ENCODE assay signal across 10 mouse cellular contexts in genomic region chr11:104648571-104648970, GRCm38 (mm10). TPM values are rescaled to one million over a fixed set of nuclear protein-coding genes. Genes with fewer than 3 reads are reported as not detected.
DNase-seq lines count a peak whose midpoint lies in the region; ATAC-seq lines count a peak whose summit lies in the region.
"Had no signal": no experiment of that assay in that cellular context is flagged by ENCODE, and none has a peak within 500 bp of the region (broad histone marks: within the 10 kb centered on the region; RNA-seq: fewer than 3 reads in every experiment).

No protein-coding gene starts in this region.

- DNase-seq in CD4-positive, CD25-positive, alpha-beta regulatory T cell, adult 2 months (ENCODE audit: low read depth, low spot score) = peak; percentile 74
- peak; percentile 57 to 63 for DNase-seq in kidney, postnatal 4 days
- peak; percentile 21 for DNase-seq in embryo, embryonic 11 days
- no peak for DNase-seq in ovary, postnatal 10 days (ENCODE audit: low spot score)
- DNase-seq in frontal cortex, adult 2 months (ENCODE audit: extremely low spot score in 1 of 2, low spot score in 1 of 2) = no peak

- H3K4me1 ChIP-seq in kidney, embryonic 15.5 days = no peaks in the 10 kb centered on the region

- no peak overlapping the region for H3K9ac ChIP-seq in kidney, embryonic 15.5 days

- H3K36me3 ChIP-seq in kidney, embryonic 15.5 days = no peaks in the 10 kb centered on the region

- 75% methylated on average over 3 of the region's 3 CpGs for WGBS in kidney, embryonic 15.5 days

- ATAC-seq in CD4-positive, CD25-positive, alpha-beta regulatory T cell, adult 4 months = no peak
- ATAC-seq in kidney, embryonic 15.5 days (replicated peaks; ENCODE audit: low FRiP score) = no peak
- ATAC-seq in megakaryocyte-erythroid progenitor cell, adult 5-6 weeks (replicated peaks; ENCODE audit: low FRiP score, low TSS enrichment, poor library complexity, severe bottlenecking) = peak; percentile 91

- H3K4me3 ChIP-seq in kidney, embryonic 15.5 days (replicated peaks) = no peak overlapping the region

- no peak overlapping the region for H3K4me2 ChIP-seq in kidney, embryonic 15.5 days

- no peaks in the 10 kb centered on the region for H3K27me3 ChIP-seq in kidney, embryonic 15.5 days

- no peaks in the 10 kb centered on the region for H3K9me3 ChIP-seq in kidney, embryonic 15.5 days (replicated peaks)

- H3K27ac ChIP-seq in kidney, embryonic 15.5 days = no peak overlapping the region

RNA-seq across cellular contexts. Expression of gene Gm11639, which starts 36.9 kb away (rescaled TPM):
- polyA plus RNA-seq in CD4-positive, CD25-positive, alpha-beta regulatory T cell, adult 4 months (2017; shearing (Covaris generic)) = under 1 TPM in 1 of 2 experiments, not detected in 1; 0.04 TPM
- 0.17 and 0.30 TPM in 2 replicates for polyA plus RNA-seq in kidney, embryonic 15.5 days (2015; fragmentation: Nextera tagmentation; extraction: Ambion mirVana)
- not detected in 2 replicates for total RNA-seq in megakaryocyte-erythroid progenitor cell, adult 5-6 weeks (2014; fragmentation: Nextera tagmentation)
- total RNA-seq in megakaryocyte-erythroid progenitor cell, adult 5-6 weeks (2017) = not detected in 2 replicates
- 0.17 and 0.20 TPM in 2 replicates for polyA plus RNA-seq in frontal cortex, adult 2 months (2012; rRNA removed)
- polyA plus RNA-seq: gonadal fat pad, adult 2 months; macrophage had no signal

RNA-seq across cellular contexts. Expression of gene Itgb3, which starts 40.8 kb away (rescaled TPM):
- 10 to 100 TPM; 12.3 to 15.6 TPM for polyA plus RNA-seq in CD4-positive, CD25-positive, alpha-beta regulatory T cell, adult 4 months (2017; shearing (Covaris generic))
- 3.4 and 3.6 TPM in 2 replicates for polyA plus RNA-seq in kidney, embryonic 15.5 days (2015; fragmentation: Nextera tagmentation; extraction: Ambion mirVana)
- 0.52 and 0.94 TPM in 2 replicates for total RNA-seq in megakaryocyte-erythroid progenitor cell, adult 5-6 weeks (2014; fragmentation: Nextera tagmentation)
- 2.6 and 3.6 TPM in 2 replicates for total RNA-seq in megakaryocyte-erythroid progenitor cell, adult 5-6 weeks (2017)
- 1.8 and 1.9 TPM in 2 replicates for polyA plus RNA-seq in frontal cortex, adult 2 months (2012; rRNA removed)

Comparison
In these comparisons a context has a peak if more than half of its experiments do, and no peak if none do; other contexts are left out.
1. DNase-seq: peak in CD4-positive, CD25-positive, alpha-beta regulatory T cell, adult 2 months (single experiment), kidney, postnatal 4 days (2 of 2) and embryo, embryonic 11 days (single experiment); none in ovary, postnatal 10 days (single experiment) and frontal cortex, adult 2 months (0 of 2).